In genomic region chr12:77019708-77020511, GRCm38 (mm10) we compare ENCODE assay signal across 8 mouse cellular contexts. TPM values are rescaled to one million over a fixed set of nuclear protein-coding genes. Genes with fewer than 3 reads are reported as not detected.
A peak's percentile ranks its signal among the peaks of the same experiment; 100 is the strongest.
DNase-seq lines count a peak whose midpoint lies in the region; ATAC-seq and TF ChIP-seq lines count a peak whose summit lies in the region.

No protein-coding gene starts in this region.

- H3K4me3 ChIP-seq in lung, adult 2 months (replicated peaks; ENCODE audit: extremely low read depth, low read depth, low read length), result no peak overlapping the region
- H3K4me3 ChIP-seq in heart, postnatal 0 days (ENCODE audit: low read depth, low read length), result no peak overlapping the region
- H3K4me3 ChIP-seq in lung, embryonic 16.5 days (ENCODE audit: low read length), result no peak overlapping the region
- H3K4me3 ChIP-seq in liver, postnatal 0 days (ENCODE audit: low read depth, low read length), result no peak overlapping the region

- TF ChIP-seq POLR2A in lung, adult 2 months (IDR thresholded peaks at IDR 0.05; ENCODE audit: borderline replicate concordance, extremely low read depth, low read depth, low read length), result no peak

- WGBS in lung, adult 2 months, result 42% methylated on average over 14 of the region's 14 CpGs
- WGBS in heart, postnatal 0 days, result 47% methylated on average over 14 of the region's 14 CpGs
- 47% methylated on average over 14 of the region's 14 CpGs for WGBS in lung, embryonic 16.5 days
- 47% methylated on average over 14 of the region's 14 CpGs for WGBS in liver, postnatal 0 days (ENCODE audit: insufficient replicate concordance)

- H3K27me3 ChIP-seq in heart, postnatal 0 days (ENCODE audit: control insufficient read depth, insufficient read depth, low read length), result no peaks in the 10 kb centered on the region
- no peaks in the 10 kb centered on the region for H3K27me3 ChIP-seq in lung, embryonic 16.5 days (ENCODE audit: control insufficient read depth, insufficient read depth, low read depth, low read length)
- H3K27me3 ChIP-seq in liver, postnatal 0 days (ENCODE audit: insufficient read depth, low read length), result no peaks in the 10 kb centered on the region

- no peak overlapping the region for H3K9ac ChIP-seq in heart, postnatal 0 days (replicated peaks; ENCODE audit: low read depth, low read length)
- no peak overlapping the region for H3K9ac ChIP-seq in lung, embryonic 16.5 days (ENCODE audit: low read length)
- H3K9ac ChIP-seq in liver, postnatal 0 days (replicated peaks), result no peak overlapping the region

- TF ChIP-seq CTCF in lung, adult 2 months (IDR thresholded peaks at IDR 0.05; ENCODE audit: insufficient read depth, low read length), result no peak
- no peak for TF ChIP-seq CTCF in heart, postnatal 0 days (IDR thresholded peaks at IDR 0.05; ENCODE audit: low read depth)
- no peak for TF ChIP-seq CTCF in liver, postnatal 0 days (IDR thresholded peaks at IDR 0.05; ENCODE audit: low read depth)

- H3K27ac ChIP-seq in heart, postnatal 0 days (ENCODE audit: low read depth), result no peak overlapping the region
- H3K27ac ChIP-seq in lung, embryonic 16.5 days (ENCODE audit: low read length), result no peak overlapping the region
- H3K27ac ChIP-seq in liver, postnatal 0 days (ENCODE audit: low read depth), result no peak overlapping the region

- no peaks in the 10 kb centered on the region for H3K9me3 ChIP-seq in heart, postnatal 0 days (replicated peaks; ENCODE audit: control insufficient read depth, low read length)
- H3K9me3 ChIP-seq in lung, embryonic 16.5 days (ENCODE audit: control insufficient read depth, low read length), result no peaks in the 10 kb centered on the region
- H3K9me3 ChIP-seq in liver, postnatal 0 days (ENCODE audit: low read length), result no peaks in the 10 kb centered on the region

- no peak for TF ChIP-seq EP300 in heart, postnatal 0 days (IDR thresholded peaks at IDR 0.05; ENCODE audit: low read depth)
- TF ChIP-seq EP300 in liver, postnatal 0 days (IDR thresholded peaks at IDR 0.05; ENCODE audit: low read depth), result no peak

- no peaks in the 10 kb centered on the region for H3K36me3 ChIP-seq in heart, postnatal 0 days (replicated peaks; ENCODE audit: control insufficient read depth, insufficient read depth, low read length)
- no peaks in the 10 kb centered on the region for H3K36me3 ChIP-seq in lung, embryonic 16.5 days (ENCODE audit: control insufficient read depth, insufficient read depth, low read length)
- no peaks in the 10 kb centered on the region for H3K36me3 ChIP-seq in liver, postnatal 0 days (replicated peaks; ENCODE audit: insufficient read depth, low read length)

- H3K4me1 ChIP-seq in lung, adult 2 months (ENCODE audit: control insufficient read depth, insufficient read depth, low read length), result 0 out of 2 replicates have a peak, but pooled peaks cover 2% of the 10 kb centered on the region
- H3K4me1 ChIP-seq in heart, postnatal 0 days (ENCODE audit: control insufficient read depth, insufficient read depth), result no peaks in the 10 kb centered on the region
- no peaks in the 10 kb centered on the region; the same call in 1 of the 2 replicates for H3K4me1 ChIP-seq in lung, embryonic 16.5 days (replicated peaks; ENCODE audit: control insufficient read depth, insufficient read depth, low read length)
- no peaks in the 10 kb centered on the region for H3K4me1 ChIP-seq in liver, postnatal 0 days (ENCODE audit: insufficient read depth)

- ATAC-seq in activated CD4-positive, CD25-positive, alpha-beta regulatory T cell, adult 4 months, result peak; percentile 66
- ATAC-seq in common myeloid progenitor, adult 5-6 weeks (replicated peaks; ENCODE audit: low read depth, poor library complexity, severe bottlenecking), result peak; percentile 90
- ATAC-seq in heart, postnatal 0 days (ENCODE audit: insufficient read depth, low read depth), result peak; percentile 33; the same call in 1 of the 2 replicates
- ATAC-seq in lung, embryonic 16.5 days (ENCODE audit: low read depth), result peak; percentile 66
- ATAC-seq in liver, postnatal 0 days, result no peak

- DNase-seq in lung, adult 18-20 months, result peak; percentile 35 to 52
- DNase-seq in lung, adult 2 months, result no peak
- DNase-seq in heart, postnatal 0 days (ENCODE audit: low spot score), result no peak
- DNase-seq in thymus, postnatal 0 days (ENCODE audit: low spot score), result peak; percentile 9
- no peak for DNase-seq in liver, postnatal 0 days

- H3K4me2 ChIP-seq in heart, postnatal 0 days (ENCODE audit: low read depth, low read length), result no peak overlapping the region
- H3K4me2 ChIP-seq in lung, embryonic 16.5 days (ENCODE audit: low read depth, low read length), result no peak overlapping the region
- H3K4me2 ChIP-seq in liver, postnatal 0 days (ENCODE audit: low read depth, low read length), result no peak overlapping the region

RNA-seq across cellular contexts. Expression of gene Max, which starts 57.9 kb away (rescaled TPM):
- polyA plus RNA-seq in lung, adult 2 months (2012; rRNA removed), result 35.1 and 37.7 TPM in 2 replicates
- polyA plus RNA-seq in activated CD4-positive, CD25-positive, alpha-beta regulatory T cell, adult 4 months (2017; shearing (Covaris generic)), result 10 to 100 TPM; 75.9 to 95.3 TPM
- total RNA-seq in common myeloid progenitor, adult 5-6 weeks (2017), result 89.2 and 110 TPM in 2 replicates
- total RNA-seq in heart, postnatal 0 days (2014; rRNA removed; ENCODE audit: low replicate concordance), result 26.8 and 37.8 TPM in 2 replicates
- polyA plus RNA-seq in heart, postnatal 0 days (2015; fragmentation: Nextera tagmentation; extraction: Ambion mirVana), result 5.9 and 8.4 TPM in 2 replicates
- 13.1 and 13.5 TPM in 2 replicates for polyA plus RNA-seq in lung, embryonic 16.5 days (2015; fragmentation: Nextera tagmentation; extraction: Ambion mirVana)
- polyA plus RNA-seq in thymus, postnatal 0 days (2015; fragmentation: Nextera tagmentation; extraction: Ambion mirVana), result 18.7 and 20.9 TPM in 2 replicates
- 6.3 and 7.1 TPM in 2 replicates for polyA plus RNA-seq in liver, postnatal 0 days (2015; fragmentation: Nextera tagmentation; extraction: Ambion mirVana)

Comparison
In these comparisons a context has a peak if more than half of its experiments do, and no peak if none do; other contexts are left out.
1. DNase-seq: peak in lung, adult 18-20 months (2 of 2) and thymus, postnatal 0 days (single experiment); none in lung, adult 2 months (single experiment), heart, postnatal 0 days (single experiment) and liver, postnatal 0 days (single experiment).